Mouse (Mus musculus) adrenal gland, postnatal 0 days (tissue): Measurements from ENCODE around the gene Pabpc1l. TPM values are rescaled to one million over a fixed set of nuclear protein-coding genes. Genes with fewer than 3 reads are reported as not detected.

Experiments used
- polyA plus RNA-seq: library from polyadenylated mRNA; unstranded; fragments of >200 nt; fragmentation: Nextera tagmentation; extraction: Ambion mirVana; gene quantifications from 2 replicates; pipeline ENCODE4 v1.2.1, GENCODE M21; 2015

Pabpc1l gene
- polyA plus RNA-seq, result 3.4 and 4.4 TPM in 2 replicates

GRCm38 (mm10) chr2:164025150-164025549 is at the start of gene Pabpc1l:
TSS of gene Pabpc1l (plus strand) at chr2:164025450.

GRCm38 (mm10) chr2:163994654-163994976 is 30.6 kb upstream of the Pabpc1l start, which contains the start of gene Ywhab:
TSS of gene Ywhab (plus strand) at chr2:163994960.

GRCm38 (mm10) chr2:164070142-164070764 is 45.0 kb downstream of the Pabpc1l start, which contains the start of gene Stk4:
TSS of gene Stk4 (plus strand) at chr2:164070322.

GRCm38 (mm10) chr2:164070765-164071436 is 45.7 kb downstream of the Pabpc1l start, which contains the start of gene Tomm34:
TSS of gene Tomm34 (minus strand) at chr2:164071169.

Other genes starting within 250 kb of the Pabpc1l start
- gene Ccn5, start 204.6 kb upstream of the Pabpc1l start, polyA plus RNA-seq, result 0.14 TPM in 1 of 2 replicates, not detected in the other
- gene Kcnk15, start 171.8 kb upstream of the Pabpc1l start, polyA plus RNA-seq, result not detected in 2 replicates
- gene Rims4, start 106.8 kb upstream of the Pabpc1l start, polyA plus RNA-seq, result 11.7 and 28.4 TPM in 2 replicates
- 229 and 252 TPM in 2 replicates for gene Ywhab, start 30.5 kb upstream of the Pabpc1l start, polyA plus RNA-seq
- 10.2 and 10.4 TPM in 2 replicates for gene Stk4, start 44.9 kb downstream of the Pabpc1l start, polyA plus RNA-seq
- 31.1 and 47.5 TPM in 2 replicates for gene Tomm34, start 45.7 kb downstream of the Pabpc1l start, polyA plus RNA-seq
- gene Kcns1, start 145.7 kb downstream of the Pabpc1l start, polyA plus RNA-seq, result 0.23 TPM in 1 of 2 replicates, not detected in the other
- 0.09 TPM in 1 of 2 replicates, not detected in the other for gene Wfdc5, start 157.3 kb downstream of the Pabpc1l start, polyA plus RNA-seq
- gene Wfdc12, start 165.2 kb downstream of the Pabpc1l start, polyA plus RNA-seq, result 0.33 and 1.1 TPM in 2 replicates
- gene Wfdc15a, start 174.7 kb downstream of the Pabpc1l start, polyA plus RNA-seq, result 0.41 TPM in 1 of 2 replicates, not detected in the other
- 2.6 and 3.9 TPM in 2 replicates for gene Wfdc15b, start 196.2 kb downstream of the Pabpc1l start, polyA plus RNA-seq
- gene Svs2, start 213.0 kb downstream of the Pabpc1l start, polyA plus RNA-seq, result not detected in 2 replicates
- not detected in 2 replicates for gene Svs3b, start 231.2 kb downstream of the Pabpc1l start, polyA plus RNA-seq